Mouse (Mus musculus): ENCODE data around the gene Eif2ak4.
A peak's percentile ranks its signal among the peaks of the same experiment; 100 is the strongest.

Gene Eif2ak4

DNA sequence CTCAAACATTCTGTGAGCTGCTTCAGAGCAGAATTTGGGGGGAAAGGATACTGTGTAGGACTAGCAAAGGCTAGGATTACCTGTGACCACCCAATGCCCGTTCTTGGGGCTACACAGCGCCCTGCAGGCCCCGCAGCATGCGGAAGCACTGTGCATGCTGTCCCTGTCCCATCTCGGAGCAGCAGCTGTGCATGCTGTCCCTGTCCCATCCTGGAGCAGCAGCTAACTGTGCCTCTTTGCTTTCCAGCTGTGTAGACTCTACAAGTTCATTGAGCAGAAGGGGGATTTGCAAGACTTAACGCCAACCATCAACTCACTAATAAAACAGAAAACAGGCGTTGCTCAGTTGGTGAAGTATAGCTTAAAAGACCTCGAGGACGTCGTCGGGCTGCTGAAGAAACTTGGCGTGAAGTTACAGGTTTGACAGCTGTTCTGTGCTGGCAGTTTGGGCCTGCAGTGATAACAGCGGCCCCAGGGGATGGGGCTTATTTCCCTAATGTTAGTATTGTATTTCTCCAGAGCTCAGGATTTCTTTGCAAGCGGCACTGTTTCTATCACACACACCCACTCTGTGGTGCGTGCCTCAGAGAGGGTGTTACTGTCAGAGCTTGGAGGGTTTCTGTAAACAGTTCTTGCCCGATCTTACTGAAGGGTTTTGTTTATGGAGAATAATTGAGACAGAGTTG, 73.2 kb downstream of the Eif2ak4 start:
- no peak for DNase-seq (ENCODE audit: extremely low spot score, low read depth, low spot score)

DNA sequence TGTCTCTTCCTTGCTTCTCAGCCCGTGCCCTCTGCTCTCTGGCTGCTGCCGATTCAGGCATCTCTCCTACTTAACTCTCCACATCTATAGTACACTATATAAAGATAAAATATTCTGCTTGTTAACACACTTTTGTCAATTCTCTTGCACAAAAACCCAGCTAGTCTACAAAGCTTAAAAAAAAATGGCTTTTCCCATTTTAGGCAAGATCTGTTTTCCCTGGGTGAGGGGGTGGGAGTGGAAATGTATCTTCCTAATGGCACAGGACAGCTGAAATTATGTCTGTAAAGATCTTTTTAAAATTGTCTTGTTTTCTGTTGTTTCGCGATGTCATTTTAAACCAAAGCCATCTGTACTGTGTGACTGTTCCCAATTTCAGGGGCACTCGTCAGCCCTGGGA, 75.1 kb downstream of the Eif2ak4 start:
- no peak for DNase-seq (ENCODE audit: extremely low spot score, low read depth, low spot score)

DNA sequence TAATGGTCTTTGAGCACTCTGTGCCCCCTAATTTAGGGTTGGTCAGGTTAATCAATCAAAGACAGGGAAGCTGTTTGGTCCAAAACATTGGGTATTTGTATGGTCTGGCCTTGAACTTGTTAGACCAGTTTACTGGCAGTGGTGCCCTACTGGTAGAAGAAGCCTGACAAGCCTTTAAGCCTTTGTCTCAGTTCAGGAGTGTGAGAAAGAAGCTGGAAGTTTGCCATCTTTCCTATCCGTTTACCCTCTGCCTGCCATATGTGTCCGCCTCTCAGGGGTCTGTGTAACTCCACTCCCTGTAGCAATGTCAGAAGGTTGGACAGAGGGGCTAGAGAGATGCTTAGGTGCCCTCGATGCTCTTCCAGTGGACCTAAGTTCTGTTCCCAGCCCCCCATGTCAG, 76.0 kb downstream of the Eif2ak4 start:
- no peak for DNase-seq (ENCODE audit: extremely low spot score, low read depth, low spot score)

DNA sequence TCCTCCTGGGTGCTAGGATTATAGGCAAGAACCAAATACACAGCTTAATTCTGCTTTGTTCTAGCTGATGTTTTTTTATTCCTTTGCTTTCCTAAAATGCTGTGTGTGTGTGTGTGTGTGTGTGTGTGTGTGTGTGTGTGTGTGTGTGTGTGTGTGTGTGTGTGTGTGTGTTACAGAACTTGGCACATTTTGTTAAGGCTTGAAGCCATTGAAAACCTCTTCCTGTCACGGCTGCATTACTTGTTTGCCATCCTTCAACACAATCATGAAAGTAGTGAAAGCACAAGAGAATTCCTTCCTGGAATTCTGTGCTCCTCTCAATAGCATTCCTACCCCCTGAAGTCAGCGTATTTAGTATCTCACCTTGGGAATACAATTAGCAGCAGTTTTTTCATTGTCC, 77.5 kb downstream of the Eif2ak4 start:
- DNase-seq (ENCODE audit: extremely low spot score, low read depth, low spot score) = no peak

DNA sequence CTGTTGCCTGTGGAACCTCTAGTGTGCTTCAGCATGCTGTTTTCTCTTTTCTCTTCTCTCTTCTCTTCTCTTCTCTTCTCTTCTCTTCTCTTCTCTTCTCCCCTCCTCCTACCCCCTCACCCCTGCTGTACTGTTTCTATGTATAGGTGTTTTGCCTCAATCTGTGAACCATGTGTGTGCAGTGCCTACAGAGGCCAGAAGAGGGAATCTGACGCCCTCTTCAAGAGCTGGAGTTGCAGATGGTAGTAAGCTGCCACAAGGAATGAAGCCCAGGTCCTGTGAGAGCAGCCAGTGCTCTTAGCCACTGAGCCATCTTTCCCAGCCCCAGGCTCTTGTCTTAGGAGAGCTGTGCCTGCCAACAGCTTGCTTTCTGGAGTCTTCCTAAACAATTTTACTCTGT, 78.2 kb downstream of the Eif2ak4 start:
- no peak for DNase-seq (ENCODE audit: extremely low spot score, low read depth, low spot score)

DNA sequence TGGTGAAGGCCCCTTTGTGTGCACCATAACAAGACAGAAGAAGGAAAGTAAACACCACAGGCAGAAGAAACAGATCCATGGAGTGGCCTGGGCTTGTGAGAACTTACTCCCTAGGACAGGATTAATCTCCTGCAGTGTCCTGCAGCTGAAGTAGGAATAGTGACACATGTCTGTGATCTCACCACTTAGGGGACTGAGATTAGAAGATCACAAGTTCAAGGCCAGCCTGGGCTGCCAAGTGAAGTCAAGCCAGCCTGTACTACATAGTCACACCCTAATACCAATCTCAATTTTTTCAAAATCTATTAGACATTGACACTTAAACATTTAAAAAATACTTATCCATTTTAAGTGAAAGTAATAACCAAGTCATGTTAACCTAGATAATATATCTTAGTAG, 79.9 kb downstream of the Eif2ak4 start:
- no peak for DNase-seq (ENCODE audit: extremely low spot score, low read depth, low spot score)

DNA sequence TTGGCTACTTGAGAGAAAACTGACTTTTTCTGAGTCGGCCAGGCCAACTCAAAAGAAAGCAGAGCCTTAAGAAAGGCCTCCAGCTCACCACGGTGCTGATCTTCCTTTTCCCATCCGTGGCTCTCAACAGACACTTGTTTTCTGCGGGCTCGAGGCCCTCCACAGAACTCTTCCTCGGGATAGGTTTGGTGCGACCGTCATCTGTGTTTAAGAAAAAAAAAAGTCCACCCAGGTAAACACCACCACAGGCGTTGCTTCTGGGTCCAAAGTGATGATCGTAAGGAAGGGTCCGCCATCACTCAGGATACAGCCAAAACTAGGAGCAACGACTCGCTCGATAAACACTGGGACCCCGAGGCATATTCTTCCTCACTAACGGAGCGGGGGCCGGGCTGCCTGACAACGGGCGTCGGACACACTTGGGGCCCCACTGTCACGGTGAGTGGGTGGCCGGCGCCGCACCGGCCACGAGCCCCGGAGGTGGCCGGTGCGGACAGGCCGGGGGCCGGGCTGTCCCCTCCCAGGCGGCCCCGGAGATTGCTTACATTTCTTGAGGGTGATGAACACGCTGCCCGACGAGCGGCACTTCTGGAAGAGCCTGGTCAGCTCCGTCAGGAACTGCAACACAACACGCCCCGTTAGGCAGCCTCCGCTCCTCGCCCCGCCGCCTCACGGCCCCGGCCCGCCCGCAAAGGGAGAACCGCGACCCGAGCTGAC, 90.6 kb downstream of the Eif2ak4 start:
- DNase-seq (ENCODE audit: extremely low spot score, low read depth, low spot score) = no peak

DNA sequence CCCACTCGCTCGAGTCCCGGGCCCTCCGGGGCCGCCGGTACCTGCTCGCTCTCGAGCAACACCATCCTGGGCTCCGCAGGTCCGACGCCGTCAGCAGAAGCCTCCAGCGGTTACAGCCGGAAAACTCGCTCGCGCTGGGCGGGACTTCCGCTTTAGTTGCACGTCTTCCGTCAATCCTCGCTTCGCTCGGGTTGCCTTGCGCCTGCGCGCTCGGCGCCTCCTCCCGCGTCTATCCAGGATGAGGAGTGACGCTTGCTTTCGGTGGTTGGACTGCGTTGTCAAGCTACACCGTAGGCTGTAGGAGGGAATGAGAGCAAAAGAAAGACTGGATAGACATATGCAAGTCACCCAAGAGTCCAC, 91.1 kb downstream of the Eif2ak4 start, which contains the start of gene Srp14:
Gene Srp14 (minus strand): TSS at position 162 of the 360 bp plus-strand sequence.
- peak; percentile 81 for DNase-seq (ENCODE audit: extremely low spot score, low read depth, low spot score)

DNA sequence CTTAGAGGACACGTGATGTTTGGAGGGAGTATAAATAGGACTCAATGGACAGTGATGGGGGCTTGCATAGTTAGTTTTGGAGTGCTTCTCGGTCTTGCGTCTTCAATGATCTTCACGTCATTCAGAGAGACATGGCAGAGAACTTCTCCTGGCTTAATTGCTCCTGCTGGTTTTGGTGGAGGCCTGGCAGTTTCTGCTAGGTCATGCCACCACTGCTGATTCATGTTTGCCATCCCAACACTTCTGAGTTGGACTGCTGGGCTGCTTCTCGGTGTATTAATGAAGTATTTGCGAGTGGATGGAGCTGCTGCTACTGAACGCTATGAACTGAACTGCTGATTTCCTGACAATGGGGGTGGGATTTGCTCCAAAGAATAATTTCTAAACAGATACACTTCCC, 92.5 kb downstream of the Eif2ak4 start:
- DNase-seq (ENCODE audit: extremely low spot score, low read depth, low spot score) = no peak

DNA sequence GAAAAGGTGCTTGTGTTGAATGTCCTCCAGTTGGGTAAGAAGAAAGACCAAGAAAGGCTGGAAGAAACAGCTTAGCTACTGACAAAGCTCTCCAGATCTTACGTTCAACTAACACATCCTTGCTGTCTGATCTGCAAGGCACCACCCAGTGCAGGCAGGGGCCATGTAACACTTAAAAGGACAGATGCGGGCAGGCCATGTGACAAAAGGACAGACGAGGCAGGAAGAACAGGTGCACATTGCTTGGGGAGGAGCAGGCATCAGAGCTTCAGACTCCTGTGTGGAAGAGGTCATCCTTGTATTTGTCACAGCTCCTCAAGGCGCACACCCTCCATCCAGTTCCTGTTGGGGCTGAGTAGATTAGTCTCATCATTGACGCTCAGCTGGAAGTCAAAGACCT, 94.6 kb downstream of the Eif2ak4 start:
- no peak for DNase-seq (ENCODE audit: extremely low spot score, low read depth, low spot score)

DNA sequence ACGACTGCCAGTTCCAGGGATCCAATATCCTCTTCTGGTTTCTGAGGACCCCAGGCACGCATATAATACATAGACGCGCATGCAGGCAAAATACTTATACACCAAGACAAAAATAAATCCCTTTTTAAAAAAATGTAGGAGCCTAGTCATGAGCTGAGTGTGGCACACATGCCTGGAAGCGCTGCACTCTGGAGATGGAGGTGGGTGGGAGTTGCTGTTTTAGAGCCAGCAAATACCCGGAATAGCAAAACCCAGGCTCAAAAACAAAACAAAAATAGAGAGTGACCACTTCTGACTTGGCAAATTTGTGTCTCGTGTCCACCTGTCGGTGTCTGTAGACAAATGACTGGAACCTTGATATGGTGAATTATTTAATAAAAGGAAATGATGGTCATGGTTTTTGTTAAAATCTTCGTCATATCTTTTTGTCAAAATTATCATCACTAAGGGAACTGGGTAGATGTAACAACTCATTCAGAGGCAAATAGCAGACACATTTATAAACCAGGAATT, 96.0 kb downstream of the Eif2ak4 start:
- no peak for DNase-seq (ENCODE audit: extremely low spot score, low read depth, low spot score)

DNA sequence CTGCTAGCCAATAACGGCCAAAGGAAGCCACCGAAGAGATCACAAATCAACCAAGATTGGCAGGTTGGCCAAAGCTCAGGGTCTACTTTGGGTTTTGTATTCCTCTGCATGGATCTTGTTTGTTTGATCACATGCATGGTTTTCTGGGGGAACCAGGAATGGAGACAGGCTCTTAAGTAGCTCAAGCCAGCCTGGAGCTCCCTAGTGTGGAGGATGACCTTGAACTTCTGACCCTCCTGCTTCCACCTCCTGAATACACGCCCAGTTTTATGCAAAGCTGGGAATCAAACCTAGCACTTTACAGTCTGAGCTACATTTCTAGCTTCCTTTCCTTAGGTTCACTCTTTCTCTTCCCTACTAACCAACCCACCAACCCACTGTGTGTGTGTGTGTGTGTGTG, 97.0 kb downstream of the Eif2ak4 start:
- DNase-seq (ENCODE audit: extremely low spot score, low read depth, low spot score) = no peak

DNA sequence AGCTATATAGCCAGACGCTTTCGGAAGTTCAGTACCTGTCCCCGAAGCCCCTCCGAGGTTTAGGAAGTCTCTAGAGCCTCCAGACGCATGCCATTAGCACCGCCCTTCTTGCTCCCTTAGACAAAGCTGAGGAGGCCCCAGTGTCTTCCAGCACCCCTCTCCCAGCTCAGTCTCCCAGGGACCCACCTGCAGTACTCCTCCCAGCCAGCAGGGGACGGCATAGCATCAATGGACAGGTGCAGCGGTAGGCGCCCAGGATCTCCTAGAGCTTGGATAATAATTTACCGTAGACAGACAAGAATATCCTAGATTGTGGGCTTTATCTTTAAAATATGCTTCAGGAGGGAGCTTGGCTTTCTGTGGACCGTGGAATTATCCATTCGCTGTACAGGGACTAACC, 98.5 kb downstream of the Eif2ak4 start:
- no peak for DNase-seq (ENCODE audit: extremely low spot score, low read depth, low spot score)

DNA sequence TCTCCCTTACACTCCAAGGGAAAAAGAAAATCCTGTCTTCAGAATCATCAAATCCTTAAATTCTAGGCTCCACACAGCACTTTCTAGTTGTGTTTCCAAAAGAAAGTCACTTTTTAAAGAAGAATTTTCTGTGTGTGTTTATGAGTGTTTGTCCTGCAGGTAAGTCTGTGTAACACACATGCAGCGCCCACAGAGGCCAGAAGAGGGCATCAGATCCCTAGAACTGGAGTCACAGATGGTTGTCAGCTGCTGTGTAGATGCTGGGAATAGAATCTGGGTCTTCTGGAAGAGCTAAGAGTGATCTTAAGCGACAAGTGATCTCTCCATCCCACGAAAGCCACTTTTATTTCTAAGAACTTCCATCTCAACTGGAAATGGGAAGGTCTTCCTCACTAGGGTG, 99.4 kb downstream of the Eif2ak4 start:
- DNase-seq (ENCODE audit: extremely low spot score, low read depth, low spot score) = no peak

DNA sequence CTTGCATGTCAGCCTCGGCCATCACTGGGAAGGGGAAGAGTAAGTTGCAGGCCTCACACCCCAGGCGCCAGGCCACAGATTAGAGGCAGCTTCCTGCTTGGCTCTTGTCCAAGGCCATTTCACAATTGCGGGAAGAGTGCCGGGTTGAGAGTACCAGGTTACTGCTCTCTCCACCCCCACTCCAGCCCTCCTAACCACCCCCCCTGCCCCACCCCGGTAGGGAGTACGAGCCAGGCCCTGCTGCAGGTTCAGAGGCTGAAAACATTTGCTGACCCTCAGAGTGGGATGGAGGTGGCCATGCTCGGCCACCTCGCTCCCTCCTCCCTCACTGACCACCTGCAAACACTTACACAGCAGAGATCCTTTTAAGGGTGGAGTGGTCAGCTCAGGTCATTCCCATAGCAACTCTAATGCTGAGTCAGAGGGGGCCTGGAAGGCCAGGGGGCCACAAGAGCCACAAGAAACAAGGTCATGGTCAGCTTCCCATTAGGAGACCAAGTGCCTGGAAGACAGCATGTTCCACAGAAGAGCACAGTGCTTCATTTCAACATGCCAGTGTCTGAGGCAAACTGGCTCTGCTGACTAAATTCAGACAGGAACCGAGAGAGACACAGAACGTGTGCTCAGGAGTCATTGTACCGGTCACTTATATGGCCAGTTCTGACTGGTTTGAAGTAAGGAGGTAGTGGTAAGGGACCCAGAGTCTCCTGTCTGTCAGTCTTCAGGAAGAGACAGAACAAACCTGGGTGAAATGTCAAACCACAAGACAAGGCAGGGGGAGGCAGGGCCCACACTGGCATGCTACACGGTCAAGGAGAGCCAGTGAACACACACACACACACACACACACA, 102.0 kb downstream of the Eif2ak4 start:
- DNase-seq (ENCODE audit: extremely low spot score, low read depth, low spot score) = no peak

DNA sequence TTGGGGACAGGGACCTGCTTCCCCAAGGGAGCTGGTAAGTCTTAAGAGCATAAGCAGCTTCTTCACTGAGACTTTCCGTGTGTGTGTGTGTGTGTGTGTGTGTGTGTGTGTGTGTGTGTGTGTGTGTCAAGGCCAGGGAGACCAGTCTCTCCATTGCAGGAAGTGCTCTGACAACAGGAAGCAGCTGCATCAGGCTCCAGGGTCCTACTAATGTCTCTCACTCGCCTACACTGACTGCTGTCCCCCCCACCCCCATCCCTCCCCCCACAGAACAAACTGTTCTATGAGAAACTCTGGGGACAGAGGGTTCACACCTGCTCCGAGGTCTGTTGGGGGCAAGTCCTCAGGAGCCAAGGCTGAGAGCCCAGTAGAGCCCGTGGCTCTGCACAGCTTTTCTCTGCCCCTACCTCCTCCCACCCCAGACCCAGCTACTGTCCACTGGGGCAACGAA, 102.9 kb downstream of the Eif2ak4 start:
- no peak for DNase-seq (ENCODE audit: extremely low spot score, low read depth, low spot score)

DNA sequence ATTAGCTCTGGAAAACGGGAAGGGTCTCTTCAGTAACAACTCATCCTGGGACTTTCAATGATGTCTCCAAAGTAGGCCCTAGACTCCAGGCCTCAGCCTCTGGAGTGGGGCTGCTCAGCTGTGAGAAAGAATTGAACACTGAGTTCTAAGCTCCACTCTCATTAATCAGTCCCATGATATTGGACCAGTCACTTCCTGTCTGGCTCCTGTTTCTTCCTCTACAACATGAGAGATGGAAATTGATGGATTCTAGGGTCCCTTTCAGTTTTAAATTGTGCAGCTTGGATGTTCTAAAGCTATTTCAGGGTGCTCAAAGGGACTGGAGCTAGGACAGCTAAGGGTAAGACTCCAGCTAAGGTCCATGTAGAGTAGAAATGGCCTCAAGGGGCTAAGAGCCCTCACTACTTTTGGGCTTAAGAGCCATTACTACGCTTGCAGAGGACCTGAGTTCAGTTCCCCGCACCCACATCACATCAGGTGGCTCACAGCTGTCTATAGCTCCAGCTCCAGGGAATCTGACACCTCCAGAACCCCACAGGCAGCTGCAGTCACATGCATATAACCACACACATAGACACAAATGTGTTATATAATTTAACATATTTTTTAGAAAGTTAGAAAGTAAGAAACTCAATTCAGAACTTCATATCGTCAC, 103.5 kb downstream of the Eif2ak4 start:
- no peak for DNase-seq (ENCODE audit: extremely low spot score, low read depth, low spot score)

DNA sequence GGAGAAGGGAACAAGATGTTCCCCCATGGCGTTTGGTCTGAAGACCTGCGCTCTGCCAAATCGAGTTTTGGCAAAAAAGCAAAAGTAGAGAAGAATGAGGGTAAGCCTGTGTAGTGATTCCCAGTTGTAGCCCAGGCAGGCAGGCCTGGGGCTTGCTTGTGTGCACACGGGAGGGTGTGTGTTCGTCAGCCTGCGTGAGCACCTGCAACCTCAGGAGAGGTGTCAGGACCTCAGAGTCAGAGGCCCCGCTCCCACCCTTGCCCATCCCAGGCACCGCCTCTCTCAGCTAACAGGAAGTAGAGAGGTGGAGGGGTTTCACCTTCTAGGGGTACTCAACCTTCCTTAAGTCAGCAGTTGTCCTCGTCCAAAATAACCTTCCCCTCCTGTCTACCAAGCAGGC, 106.6 kb downstream of the Eif2ak4 start:
- no peak for DNase-seq (ENCODE audit: extremely low spot score, low read depth, low spot score)

DNA sequence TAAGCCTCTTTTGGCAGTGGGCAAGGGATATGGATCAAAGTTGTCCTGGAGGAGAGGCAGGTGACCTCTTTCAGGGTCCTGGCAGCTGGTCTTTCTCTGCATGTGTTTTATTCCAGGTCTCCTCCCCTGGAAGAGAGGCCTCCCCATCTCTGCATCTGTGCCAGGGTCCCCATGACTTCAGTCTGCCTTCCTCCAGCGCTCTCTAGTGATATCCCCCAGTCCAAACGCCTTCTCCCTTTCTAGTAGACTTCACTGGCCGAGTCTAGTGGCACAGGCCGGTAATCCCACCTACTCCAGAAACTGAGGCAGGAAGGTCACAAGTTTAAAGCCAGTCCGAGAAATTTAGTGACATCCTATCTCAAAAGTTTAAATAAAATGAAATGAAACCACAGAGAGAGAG, 109.5 kb downstream of the Eif2ak4 start:
- no peak for DNase-seq (ENCODE audit: extremely low spot score, low read depth, low spot score)

DNA sequence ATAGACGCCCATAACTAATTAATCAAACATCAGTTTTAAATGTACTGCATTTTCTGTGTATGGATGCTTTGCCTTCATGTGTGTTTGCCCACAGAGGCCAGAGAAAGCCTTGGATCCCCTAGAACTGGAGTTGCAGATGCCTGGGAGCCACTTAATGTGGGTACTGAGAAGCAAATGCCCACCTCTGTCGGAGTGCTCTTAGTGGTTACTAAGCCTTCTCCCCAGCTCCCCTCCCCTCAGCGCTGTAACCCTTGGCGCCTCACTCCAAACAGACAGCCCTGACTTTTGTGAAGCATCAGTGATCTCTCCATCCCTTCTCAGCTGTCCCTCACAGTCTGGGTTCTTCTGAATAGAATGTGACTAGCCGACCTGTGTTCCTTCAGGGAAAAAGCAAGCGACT, 110.1 kb downstream of the Eif2ak4 start:
- no peak for DNase-seq (ENCODE audit: extremely low spot score, low read depth, low spot score)
